Mouse (Mus musculus): ENCODE data around the gene Ccdc155. TPM values are rescaled to one million over a fixed set of nuclear protein-coding genes. Genes with fewer than 3 reads are reported as not detected.
"Not testable (repeated sequence)": the region's sequence is repeated elsewhere in the genome, so short reads cannot be mapped to it uniquely, and the experiment has no call there.

Gene Ccdc155
- polyA plus RNA-seq, 1 experiment from 2014 or later = 0.58 TPM

DNA sequence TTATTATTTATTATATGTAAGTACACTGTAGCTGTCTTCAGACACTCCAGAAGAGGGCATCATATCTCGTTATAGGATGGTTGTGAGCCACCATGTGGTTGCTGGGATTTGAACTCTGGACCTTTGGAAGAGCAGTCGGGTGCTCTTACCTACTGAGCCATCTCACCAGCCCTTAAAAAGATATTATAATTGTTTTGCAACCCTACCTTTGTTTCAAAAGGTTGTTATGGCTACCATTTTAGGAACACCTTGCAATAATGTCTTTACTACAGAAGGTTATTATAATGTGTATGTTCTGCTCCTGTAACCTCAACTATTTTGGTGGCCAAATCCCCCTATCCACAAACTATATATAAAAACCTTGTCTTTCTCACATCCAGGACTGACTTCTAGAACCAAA lies 51.6 kb downstream of the Ccdc155 start:
- not testable (repeated sequence) for H3K27me3 ChIP-seq (ENCODE audit: control insufficient read depth, insufficient read depth, low read length); H3K4me3 ChIP-seq (ENCODE audit: low read length); H3K27ac ChIP-seq (ENCODE audit: low read length); H3K9me3 ChIP-seq (replicated peaks; ENCODE audit: control insufficient read depth, low read length); H3K4me1 ChIP-seq (ENCODE audit: control insufficient read depth, insufficient read depth, low read length); H3K36me3 ChIP-seq (ENCODE audit: control insufficient read depth, insufficient read depth); ATAC-seq (replicated peaks; ENCODE audit: extremely low read depth, insufficient read depth, low FRiP score); H3K9ac ChIP-seq (ENCODE audit: low read length)
- peak overlapping the region; percentile 82; the same call in 1 of the 2 replicates for H3K4me2 ChIP-seq (ENCODE audit: low read depth, low read length)
- 87% methylated on average over 2 of the region's 2 CpGs for WGBS

DNA sequence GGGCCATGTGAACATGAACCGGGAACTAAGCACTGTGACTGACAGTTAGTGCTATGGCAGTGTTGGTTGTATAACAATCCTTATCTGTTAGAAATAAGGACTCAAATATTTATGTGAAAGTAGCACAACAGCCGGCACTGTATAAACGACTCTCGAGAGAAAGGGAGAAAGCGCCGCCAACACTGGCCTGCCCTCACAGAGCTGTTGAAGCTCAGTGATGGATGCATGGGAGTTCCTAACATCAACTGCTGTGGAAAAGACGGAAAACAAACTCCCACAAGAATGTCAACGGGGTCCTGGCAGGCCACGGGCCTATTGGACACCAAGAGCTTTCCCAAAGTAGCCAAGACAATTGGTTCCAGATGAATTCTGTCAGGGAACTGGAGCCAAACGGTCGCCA lies 53.4 kb downstream of the Ccdc155 start:
- Histone ChIP-seq H3K4me1 (ENCODE audit: control insufficient read depth, insufficient read depth, low read length) (peaks cover 4% of the 10 kb centered on the region), H3K36me3 (ENCODE audit: control insufficient read depth, insufficient read depth) (no peaks in the 10 kb centered on the region), H3K9me3 (replicated peaks; ENCODE audit: control insufficient read depth, low read length) (no peaks in the 10 kb centered on the region), H3K4me2 (ENCODE audit: low read depth, low read length) (no peak overlapping the region), H3K27me3 (ENCODE audit: control insufficient read depth, insufficient read depth, low read length) (no peaks in the 10 kb centered on the region), H3K4me3 (ENCODE audit: low read length) (no peak overlapping the region), H3K9ac (ENCODE audit: low read length) (no peak overlapping the region), H3K27ac (ENCODE audit: low read length) (peak overlapping the region; percentile 32; the same call in 1 of the 2 replicates)
- ATAC-seq (replicated peaks; ENCODE audit: extremely low read depth, insufficient read depth, low FRiP score) = no peak
- WGBS = 55% methylated on average over 11 of the region's 11 CpGs

DNA sequence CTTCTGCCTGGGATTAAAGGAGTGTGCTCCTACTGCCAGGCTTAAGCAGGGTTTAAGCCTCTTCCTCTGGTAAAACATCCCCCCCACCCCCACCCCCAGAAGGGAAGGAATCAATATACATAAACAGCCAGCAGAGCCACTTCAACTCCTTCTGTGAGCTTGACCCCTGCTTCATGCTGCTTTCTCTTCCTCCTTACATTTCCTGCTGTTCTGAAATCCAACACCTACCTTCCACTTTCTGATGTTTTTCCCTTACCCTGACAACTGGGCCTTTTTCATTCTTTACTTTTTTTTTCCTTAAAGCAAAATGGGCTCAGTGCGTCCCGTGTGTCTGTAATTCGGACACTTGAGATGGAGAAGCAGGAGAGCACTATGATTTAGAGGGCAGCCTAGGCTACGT lies 54.4 kb downstream of the Ccdc155 start:
- Histone ChIP-seq H3K4me2 (ENCODE audit: low read depth, low read length) (no peak overlapping the region), H3K4me3 (ENCODE audit: low read length) (no peak overlapping the region), H3K9me3 (replicated peaks; ENCODE audit: control insufficient read depth, low read length) (no peaks in the 10 kb centered on the region), H3K9ac (ENCODE audit: low read length) (no peak overlapping the region), H3K4me1 (ENCODE audit: control insufficient read depth, insufficient read depth, low read length) (peaks cover 4% of the 10 kb centered on the region), H3K36me3 (ENCODE audit: control insufficient read depth, insufficient read depth) (no peaks in the 10 kb centered on the region), H3K27me3 (ENCODE audit: control insufficient read depth, insufficient read depth, low read length) (no peaks in the 10 kb centered on the region), H3K27ac (ENCODE audit: low read length) (no peak overlapping the region)
- ATAC-seq (replicated peaks; ENCODE audit: extremely low read depth, insufficient read depth, low FRiP score) = no peak
- 65% methylated on average over 4 of the region's 4 CpGs for WGBS

DNA sequence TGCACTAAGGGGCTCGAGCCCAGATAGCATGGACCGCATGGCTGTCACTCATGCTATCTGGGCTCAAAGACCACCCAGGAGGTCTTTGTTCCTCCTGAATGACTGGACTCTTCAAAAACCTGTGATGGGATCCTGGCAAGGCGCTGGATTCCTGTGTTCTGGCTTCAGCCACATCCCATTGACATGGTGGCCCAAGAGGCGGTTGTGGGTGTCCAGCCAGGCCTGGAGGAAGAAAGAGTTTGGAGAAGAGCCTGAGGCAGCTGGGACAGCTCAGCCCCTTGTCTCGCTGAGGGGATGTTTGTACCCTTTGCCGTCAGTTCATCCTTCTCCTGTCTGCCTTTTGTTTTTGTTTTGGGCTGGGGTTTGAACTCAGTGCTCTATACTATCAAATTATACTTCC lies 55.1 kb downstream of the Ccdc155 start:
- Histone ChIP-seq H3K27ac (ENCODE audit: low read length) (no peak overlapping the region), H3K9ac (ENCODE audit: low read length) (no peak overlapping the region), H3K4me2 (ENCODE audit: low read depth, low read length) (no peak overlapping the region), H3K27me3 (ENCODE audit: control insufficient read depth, insufficient read depth, low read length) (no peaks in the 10 kb centered on the region), H3K4me1 (ENCODE audit: control insufficient read depth, insufficient read depth, low read length) (peaks cover 4% of the 10 kb centered on the region), H3K4me3 (ENCODE audit: low read length) (no peak overlapping the region), H3K9me3 (replicated peaks; ENCODE audit: control insufficient read depth, low read length) (no peaks in the 10 kb centered on the region), H3K36me3 (ENCODE audit: control insufficient read depth, insufficient read depth) (no peaks in the 10 kb centered on the region)
- ATAC-seq (replicated peaks; ENCODE audit: extremely low read depth, insufficient read depth, low FRiP score) = no peak
- 66% methylated on average over 6 of the region's 6 CpGs for WGBS

DNA sequence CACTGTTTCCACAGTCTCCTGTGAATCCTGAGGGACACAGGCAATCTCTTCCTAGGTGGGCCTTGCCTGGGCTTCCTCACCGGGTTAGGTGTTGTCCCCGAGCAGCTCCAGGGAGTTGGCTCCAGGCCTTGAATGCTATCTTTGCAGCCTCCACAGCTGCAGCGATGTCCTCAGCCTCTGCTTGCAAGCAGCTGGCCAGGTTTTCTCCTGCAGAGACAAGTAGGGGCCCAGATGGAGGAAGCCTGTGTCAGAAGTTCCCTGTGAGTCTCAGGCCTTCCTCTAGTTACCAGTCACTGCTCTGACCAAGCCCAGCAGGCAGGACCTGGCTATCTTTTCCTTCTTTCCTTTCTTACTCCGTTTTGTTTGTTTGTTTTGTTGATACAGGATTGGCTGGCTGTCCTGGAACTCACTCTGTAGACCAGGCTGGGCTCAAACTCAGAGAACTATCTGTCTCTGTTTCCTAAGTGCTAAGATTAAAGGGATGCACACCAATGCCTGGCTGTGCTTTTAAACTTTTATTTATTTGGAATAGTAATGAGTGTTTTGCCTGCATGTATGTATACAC lies 56.1 kb downstream of the Ccdc155 start:
- H3K4me3 ChIP-seq (ENCODE audit: low read length) = no peak overlapping the region
- no peak overlapping the region for H3K9ac ChIP-seq (ENCODE audit: low read length)
- no peaks in the 10 kb centered on the region for H3K27me3 ChIP-seq (ENCODE audit: control insufficient read depth, insufficient read depth, low read length)
- H3K4me1 ChIP-seq (ENCODE audit: control insufficient read depth, insufficient read depth, low read length) = peaks cover 4% of the 10 kb centered on the region
- no peaks in the 10 kb centered on the region for H3K9me3 ChIP-seq (replicated peaks; ENCODE audit: control insufficient read depth, low read length)
- 0 out of 2 replicates have a peak overlapping the region, but pooled peaks have one; percentile 20 for H3K27ac ChIP-seq (ENCODE audit: low read length)
- ATAC-seq (replicated peaks; ENCODE audit: extremely low read depth, insufficient read depth, low FRiP score) = no peak
- H3K36me3 ChIP-seq (ENCODE audit: control insufficient read depth, insufficient read depth) = no peaks in the 10 kb centered on the region
- WGBS = 44% methylated on average over 4 of the region's 4 CpGs
- no peak overlapping the region for H3K4me2 ChIP-seq (ENCODE audit: low read depth, low read length)

DNA sequence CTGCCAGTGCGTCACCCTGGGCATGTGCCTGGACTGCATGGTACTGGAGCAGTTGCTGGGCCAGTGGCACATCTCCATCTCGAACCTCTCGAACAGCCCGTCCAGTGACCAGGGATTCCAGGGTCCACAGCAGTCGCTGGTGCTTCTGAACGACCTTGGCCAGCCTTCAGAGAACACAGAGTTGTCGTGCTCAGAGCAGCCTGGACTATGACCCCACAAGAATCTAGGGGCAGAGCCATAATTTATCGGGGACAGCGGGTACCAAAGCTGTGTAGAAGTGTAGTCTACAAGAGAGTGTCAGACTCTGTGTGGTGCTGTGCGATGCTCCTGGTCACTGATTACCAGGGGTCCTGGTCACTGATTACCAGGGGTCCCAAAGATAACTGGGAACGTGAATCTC lies 56.8 kb downstream of the Ccdc155 start:
- Histone ChIP-seq H3K4me1 (ENCODE audit: control insufficient read depth, insufficient read depth, low read length) (no peaks in the 10 kb centered on the region), H3K9ac (ENCODE audit: low read length) (no peak overlapping the region), H3K27ac (ENCODE audit: low read length) (no peak overlapping the region), H3K9me3 (replicated peaks; ENCODE audit: control insufficient read depth, low read length) (no peaks in the 10 kb centered on the region), H3K4me2 (ENCODE audit: low read depth, low read length) (no peak overlapping the region), H3K36me3 (ENCODE audit: control insufficient read depth, insufficient read depth) (no peaks in the 10 kb centered on the region), H3K27me3 (ENCODE audit: control insufficient read depth, insufficient read depth, low read length) (no peaks in the 10 kb centered on the region), H3K4me3 (ENCODE audit: low read length) (no peak overlapping the region)
- ATAC-seq (replicated peaks; ENCODE audit: extremely low read depth, insufficient read depth, low FRiP score) = no peak
- 75% methylated on average over 11 of the region's 11 CpGs for WGBS

DNA sequence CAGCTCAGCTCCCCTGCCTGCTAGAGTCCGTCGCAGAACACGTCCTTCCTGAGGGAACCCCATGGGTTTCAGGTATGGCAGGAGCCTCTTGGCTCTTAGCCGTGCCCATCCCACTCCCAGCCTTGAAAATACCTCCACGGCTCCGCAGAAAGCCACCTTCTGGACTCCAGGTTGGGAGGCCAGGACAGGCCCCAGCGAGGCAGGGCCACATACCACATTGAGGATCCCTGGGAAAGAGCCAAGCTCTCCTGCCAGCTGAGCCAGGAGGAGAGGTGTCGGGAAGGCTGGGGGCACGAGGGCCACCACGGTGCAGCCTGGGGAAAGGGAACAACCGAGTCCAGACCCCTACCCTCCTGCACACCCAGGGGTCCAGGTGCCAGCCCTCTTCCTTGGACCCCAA lies 57.4 kb downstream of the Ccdc155 start:
- H3K36me3 ChIP-seq (ENCODE audit: control insufficient read depth, insufficient read depth) = no peaks in the 10 kb centered on the region
- H3K27ac ChIP-seq (ENCODE audit: low read length) = no peak overlapping the region
- no peak overlapping the region for H3K4me3 ChIP-seq (ENCODE audit: low read length)
- no peak for ATAC-seq (replicated peaks; ENCODE audit: extremely low read depth, insufficient read depth, low FRiP score)
- no peaks in the 10 kb centered on the region for H3K27me3 ChIP-seq (ENCODE audit: control insufficient read depth, insufficient read depth, low read length)
- no peaks in the 10 kb centered on the region for H3K4me1 ChIP-seq (ENCODE audit: control insufficient read depth, insufficient read depth, low read length)
- 79% methylated on average over 11 of the region's 11 CpGs for WGBS
- H3K4me2 ChIP-seq (ENCODE audit: low read depth, low read length) = no peak overlapping the region
- H3K9ac ChIP-seq (ENCODE audit: low read length) = no peak overlapping the region
- H3K9me3 ChIP-seq (replicated peaks; ENCODE audit: control insufficient read depth, low read length) = no peaks in the 10 kb centered on the region

DNA sequence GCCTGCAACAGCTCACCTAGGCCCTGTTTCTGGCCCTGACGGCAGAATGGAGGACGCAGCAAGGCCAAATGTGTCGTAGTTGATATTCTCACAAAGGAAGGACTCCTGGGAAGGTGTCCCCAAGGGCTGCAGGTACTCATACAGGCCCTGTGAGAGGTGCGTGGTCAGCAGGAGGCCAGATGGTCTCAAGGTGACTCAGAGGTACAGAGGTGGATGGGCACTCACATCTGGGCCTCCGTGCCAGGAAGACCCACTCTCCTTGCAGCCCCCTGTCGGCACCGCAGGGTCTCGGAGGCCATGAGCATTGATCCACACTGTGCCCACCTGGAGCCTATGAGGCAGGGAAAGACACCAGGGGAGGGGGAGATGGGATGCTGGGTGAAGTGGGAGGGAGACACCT lies 59.2 kb downstream of the Ccdc155 start:
- WGBS = 90% methylated on average over 8 of the region's 8 CpGs

DNA sequence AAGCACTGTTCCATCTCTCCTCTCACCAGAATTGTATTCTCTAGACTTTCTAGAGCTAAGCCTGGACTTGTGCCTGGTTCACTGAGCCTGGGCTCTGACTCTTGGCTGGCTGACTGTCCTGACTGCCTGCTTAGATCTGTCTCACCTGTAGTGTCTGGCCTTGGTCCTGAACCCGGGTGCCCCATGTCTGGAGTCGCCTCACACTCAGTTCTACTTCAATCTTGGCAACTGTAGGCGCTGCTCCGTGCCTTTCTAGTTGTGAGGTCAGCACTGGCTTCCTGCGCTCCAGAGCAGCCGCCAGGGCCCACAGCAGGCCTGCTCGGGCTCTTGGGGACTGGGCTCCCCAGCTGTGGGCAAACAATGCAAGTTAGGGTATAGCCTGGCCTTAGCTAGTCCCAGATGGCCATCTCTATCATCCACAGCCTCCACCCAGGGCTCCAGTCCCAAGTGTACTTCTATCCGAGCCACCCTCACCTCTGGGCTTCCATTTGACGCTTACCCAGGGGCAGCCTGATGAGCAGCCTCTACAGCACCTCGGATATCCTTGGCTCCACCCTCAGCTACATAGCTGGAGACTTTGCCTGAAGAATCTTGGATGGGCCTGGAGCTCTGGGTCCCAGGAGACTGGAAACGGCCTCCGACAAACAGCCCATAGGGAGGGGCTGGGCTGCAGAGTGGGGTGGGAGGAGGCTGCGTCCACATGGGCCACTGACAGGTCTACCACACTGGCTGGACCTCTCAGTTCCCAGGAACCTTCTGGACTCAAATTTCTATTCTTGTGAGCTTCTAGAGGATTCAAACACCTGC lies 60.1 kb downstream of the Ccdc155 start:
- H3K9me3 ChIP-seq (replicated peaks; ENCODE audit: control insufficient read depth, low read length) = no peaks in the 10 kb centered on the region
- no peak for ATAC-seq (replicated peaks; ENCODE audit: extremely low read depth, insufficient read depth, low FRiP score)
- H3K4me2 ChIP-seq (ENCODE audit: low read depth, low read length) = no peak overlapping the region
- peaks cover 1% of the 10 kb centered on the region; the same call in 1 of the 2 replicates for H3K4me1 ChIP-seq (ENCODE audit: control insufficient read depth, insufficient read depth, low read length)
- no peak overlapping the region for H3K27ac ChIP-seq (ENCODE audit: low read length)
- no peaks in the 10 kb centered on the region for H3K27me3 ChIP-seq (ENCODE audit: control insufficient read depth, insufficient read depth, low read length)
- H3K9ac ChIP-seq (ENCODE audit: low read length) = no peak overlapping the region
- 84% methylated on average over 13 of the region's 13 CpGs for WGBS
- no peak overlapping the region for H3K4me3 ChIP-seq (ENCODE audit: low read length)
- H3K36me3 ChIP-seq (ENCODE audit: control insufficient read depth, insufficient read depth) = no peaks in the 10 kb centered on the region

More for the DNA sequence above, 59.2 kb downstream of the Ccdc155 start:
- Histone ChIP-seq H3K9ac (ENCODE audit: low read length) (no peak overlapping the region), H3K9me3 (replicated peaks; ENCODE audit: control insufficient read depth, low read length) (no peaks in the 10 kb centered on the region), H3K36me3 (ENCODE audit: control insufficient read depth, insufficient read depth) (no peaks in the 10 kb centered on the region), H3K27me3 (ENCODE audit: control insufficient read depth, insufficient read depth, low read length) (no peaks in the 10 kb centered on the region), H3K4me2 (ENCODE audit: low read depth, low read length) (no peak overlapping the region), H3K27ac (ENCODE audit: low read length) (no peak overlapping the region), H3K4me3 (ENCODE audit: low read length) (no peak overlapping the region), H3K4me1 (ENCODE audit: control insufficient read depth, insufficient read depth, low read length) (no peaks in the 10 kb centered on the region)
- no peak for ATAC-seq (replicated peaks; ENCODE audit: extremely low read depth, insufficient read depth, low FRiP score)

Measured in heart, embryonic 16.5 days (tissue).